Mouse (Mus musculus) kidney, adult 2 months (tissue): ENCODE measurements around the gene Cobll1.

Source experiments
- CTCF ChIP-seq: fragments of 200-500 bp; conservative IDR thresholded peaks from 2 replicates; pipeline ENCODE4 v1.5.1; 2011; ENCODE audit warnings: low read depth, mild to moderate bottlenecking, control low read depth, low read length, moderate library complexity, mixed read lengths; ENCODE audit not compliant: insufficient read depth, insufficient read length
- POLR2A ChIP-seq: fragments of 200-500 bp; IDR thresholded peaks from one replicate; pipeline ENCODE4 v1.6.1; 2011; ENCODE audit warnings: low read depth, low read length, control low read depth

DNA sequence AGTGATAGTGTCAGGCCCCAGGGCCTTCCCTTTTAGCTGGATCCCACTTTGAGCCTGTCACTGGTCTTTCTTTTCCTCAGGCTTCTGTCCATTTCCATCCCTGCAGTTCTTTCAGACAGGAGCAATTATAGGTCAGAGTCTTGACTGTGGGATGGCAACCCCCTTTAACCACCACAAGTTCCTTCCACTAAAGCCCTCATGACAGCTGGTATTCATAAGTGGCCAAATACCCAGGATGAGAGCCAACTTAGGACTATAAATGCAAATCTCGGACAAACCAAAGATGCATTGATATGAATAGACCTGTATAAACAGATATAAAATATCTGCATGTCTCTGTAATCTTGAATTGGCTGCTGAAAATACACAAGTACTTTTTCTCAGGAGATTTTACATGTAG is 49.5 kb upstream of the Cobll1 start:
- TF ChIP-seq POLR2A (no peak), CTCF (no peak)
